Mouse (Mus musculus) embryonic facial prominence, embryonic 15.5 days (tissue): ENCODE measurements at regions not wholly inside any gene's neighbourhood (a gene's known extent, or its start where the extent isn't known, plus 50 kb on each side); places are given as distances from the start of the nearest gene placed in this dataset.

Experiments used
- ATAC-seq: fragments of 200-750 bp; cut with Nextera tagmentation; 2 replicates; pipeline ENCODE4 v1.8.0; 2017; ENCODE audit warnings: low read depth, moderate TSS enrichment; ENCODE audit not compliant: insufficient number of reproducible peaks, low FRiP score, low TSS enrichment
- H3K27ac ChIP-seq: fragments of 300-500 bp; sonication (generic); replicated peaks from 2 replicates; pipeline ENCODE4 v1.5.1; 2015; ENCODE audit warnings: mild to moderate bottlenecking, inconsistent platforms
- H3K27me3 ChIP-seq: fragments of 300-500 bp; sonication (generic); 2 replicates; pipeline ENCODE4 v1.6.1; 2015; ENCODE audit warnings: inconsistent platforms
- H3K36me3 ChIP-seq: fragments of 300-500 bp; sonication (generic); 2 replicates; pipeline ENCODE4 v1.6.1; 2015; ENCODE audit warnings: mild to moderate bottlenecking, inconsistent platforms
- H3K4me1 ChIP-seq: fragments of 300-500 bp; sonication (generic); 2 replicates; pipeline ENCODE4 v1.6.1; 2015; ENCODE audit warnings: inconsistent platforms
- H3K4me2 ChIP-seq: fragments of 300-500 bp; sonication (generic); replicated peaks from 2 replicates; pipeline ENCODE4 v1.6.1; 2015; ENCODE audit warnings: mild to moderate bottlenecking, inconsistent platforms
- H3K4me3 ChIP-seq: fragments of 300-500 bp; sonication (generic); replicated peaks from 2 replicates; pipeline ENCODE4 v1.5.1; 2015; ENCODE audit warnings: mild to moderate bottlenecking, inconsistent platforms
- H3K9ac ChIP-seq: fragments of 300-500 bp; sonication (generic); 2 replicates; pipeline ENCODE4 v1.6.1; 2015; ENCODE audit warnings: inconsistent platforms
- H3K9me3 ChIP-seq: fragments of 300-500 bp; sonication (generic); replicated peaks from 2 replicates; pipeline ENCODE4 v1.6.1; 2016; ENCODE audit warnings: inconsistent platforms
- WGBS: fragments of 180-500 bp; shearing (Covaris S2); methylation state at CpG from one replicate; pipeline ENCODE4 v1.1.7; 2015; 5-methylcytosine and 5-hydroxymethylcytosine counted together

- Histone ChIP-seq H3K9ac (no peak overlapping the region), H3K4me1 (no peaks in the 10 kb centered on the region), H3K36me3 (no peaks in the 10 kb centered on the region), H3K4me3 (no peak overlapping the region), H3K27me3 (no peaks in the 10 kb centered on the region), H3K4me2 (no peak overlapping the region), H3K9me3 (no peaks in the 10 kb centered on the region), H3K27ac (no peak overlapping the region)
- 66% methylated on average over 3 of the region's 3 CpGs for WGBS
- ATAC-seq, result no peak
Observed at GRCm38 (mm10) chr1:67359824-67360223, 237.0 kb downstream of the Cps1 start.

GRCm38 (mm10) chr1:67366038-67366437, 243.2 kb downstream of the Cps1 start:
- Histone ChIP-seq H3K36me3 (no peaks in the 10 kb centered on the region), H3K27ac (no peak overlapping the region), H3K4me2 (no peak overlapping the region), H3K4me1 (no peaks in the 10 kb centered on the region), H3K9ac (no peak overlapping the region), H3K27me3 (no peaks in the 10 kb centered on the region), H3K4me3 (no peak overlapping the region), H3K9me3 (no peaks in the 10 kb centered on the region)
- 15% methylated on average over 2 of the region's 2 CpGs for WGBS
- no peak for ATAC-seq

GRCm38 (mm10) chr1:67366485-67366884, 243.7 kb downstream of the Cps1 start:
- Histone ChIP-seq H3K4me1 (no peaks in the 10 kb centered on the region), H3K27ac (no peak overlapping the region), H3K27me3 (no peaks in the 10 kb centered on the region), H3K9ac (no peak overlapping the region), H3K4me3 (no peak overlapping the region), H3K9me3 (no peaks in the 10 kb centered on the region), H3K36me3 (no peaks in the 10 kb centered on the region), H3K4me2 (no peak overlapping the region)
- ATAC-seq, result no peak
- 49% methylated on average over 4 of the region's 4 CpGs for WGBS

GRCm38 (mm10) chr1:67382366-67382765, 259.5 kb downstream of the Cps1 start:
- 78% methylated on average over 1 of the region's 1 CpGs for WGBS
- no peak for ATAC-seq

GRCm38 (mm10) chr1:67385377-67385776, 262.6 kb downstream of the Cps1 start:
- no peaks in the 10 kb centered on the region for H3K4me1 ChIP-seq
- no peak overlapping the region for H3K4me3 ChIP-seq
- H3K9me3 ChIP-seq, result no peaks in the 10 kb centered on the region
- H3K4me2 ChIP-seq, result no peak overlapping the region
- no peak overlapping the region for H3K27ac ChIP-seq
- no peaks in the 10 kb centered on the region for H3K36me3 ChIP-seq
- no peak overlapping the region for H3K9ac ChIP-seq
- no peak for ATAC-seq
- H3K27me3 ChIP-seq, result no peaks in the 10 kb centered on the region

More at GRCm38 (mm10) chr1:67382366-67382765, 259.5 kb downstream of the Cps1 start:
- no peaks in the 10 kb centered on the region for H3K36me3 ChIP-seq
- H3K27ac ChIP-seq, result no peak overlapping the region
- no peaks in the 10 kb centered on the region for H3K9me3 ChIP-seq
- no peak overlapping the region for H3K4me2 ChIP-seq
- H3K4me3 ChIP-seq, result no peak overlapping the region
- no peaks in the 10 kb centered on the region for H3K27me3 ChIP-seq
- no peaks in the 10 kb centered on the region for H3K4me1 ChIP-seq
- H3K9ac ChIP-seq, result no peak overlapping the region

GRCm38 (mm10) chr1:67386877-67387276, 264.1 kb downstream of the Cps1 start:
- H3K27ac ChIP-seq, result no peak overlapping the region
- H3K9ac ChIP-seq, result no peak overlapping the region
- no peak overlapping the region for H3K4me3 ChIP-seq
- no peak overlapping the region for H3K4me2 ChIP-seq
- no peak for ATAC-seq
- 60% methylated on average over 3 of the region's 3 CpGs for WGBS
- no peaks in the 10 kb centered on the region for H3K36me3 ChIP-seq
- no peaks in the 10 kb centered on the region for H3K27me3 ChIP-seq
- H3K9me3 ChIP-seq, result no peaks in the 10 kb centered on the region
- no peaks in the 10 kb centered on the region for H3K4me1 ChIP-seq

- H3K27ac ChIP-seq, result no peak overlapping the region
Observed at GRCm38 (mm10) chr1:67397757-67398446, 275.1 kb downstream of the Cps1 start.

GRCm38 (mm10) chr1:67409531-67409930, 286.7 kb downstream of the Cps1 start:
- Histone ChIP-seq H3K36me3 (no peaks in the 10 kb centered on the region), H3K27me3 (no peaks in the 10 kb centered on the region), H3K9me3 (no peaks in the 10 kb centered on the region), H3K4me3 (no peak overlapping the region), H3K4me1 (no peaks in the 10 kb centered on the region), H3K9ac (no peak overlapping the region), H3K4me2 (no peak overlapping the region), H3K27ac (no peak overlapping the region)
- 74% methylated on average over 6 of the region's 6 CpGs for WGBS
- ATAC-seq, result no peak

More at GRCm38 (mm10) chr1:67397757-67398446, 275.1 kb downstream of the Cps1 start:
- Histone ChIP-seq H3K36me3 (no peaks in the 10 kb centered on the region), H3K27me3 (no peaks in the 10 kb centered on the region), H3K9ac (no peak overlapping the region), H3K4me2 (no peak overlapping the region), H3K9me3 (no peaks in the 10 kb centered on the region), H3K4me1 (no peaks in the 10 kb centered on the region), H3K4me3 (no peak overlapping the region)
- 0 out of 2 replicates have a peak, but pooled peaks have one; percentile 11 for ATAC-seq
- 59% methylated on average over 10 of the region's 10 CpGs for WGBS

GRCm38 (mm10) chr1:67417196-67417595, 294.4 kb downstream of the Cps1 start:
- no peak for ATAC-seq
- H3K27ac ChIP-seq, result no peak overlapping the region
- H3K9ac ChIP-seq, result no peak overlapping the region
- no peaks in the 10 kb centered on the region for H3K36me3 ChIP-seq
- WGBS, result 74% methylated on average over 1 of the region's 1 CpGs
- H3K4me2 ChIP-seq, result no peak overlapping the region
- no peaks in the 10 kb centered on the region for H3K4me1 ChIP-seq
- no peaks in the 10 kb centered on the region for H3K27me3 ChIP-seq
- no peak overlapping the region for H3K4me3 ChIP-seq
- H3K9me3 ChIP-seq, result no peaks in the 10 kb centered on the region

GRCm38 (mm10) chr1:67428398-67428797, 305.6 kb downstream of the Cps1 start:
- Histone ChIP-seq H3K4me1 (no peaks in the 10 kb centered on the region), H3K9me3 (no peaks in the 10 kb centered on the region), H3K9ac (no peak overlapping the region), H3K4me3 (no peak overlapping the region), H3K36me3 (no peaks in the 10 kb centered on the region), H3K27me3 (no peaks in the 10 kb centered on the region), H3K27ac (no peak overlapping the region), H3K4me2 (no peak overlapping the region)
- 52% methylated on average over 3 of the region's 3 CpGs for WGBS
- ATAC-seq, result no peak

GRCm38 (mm10) chr1:67450831-67451230, 328.0 kb downstream of the Cps1 start:
- H3K36me3 ChIP-seq, result no peaks in the 10 kb centered on the region
- no peaks in the 10 kb centered on the region for H3K9me3 ChIP-seq
- no peak overlapping the region for H3K4me2 ChIP-seq
- no peak overlapping the region for H3K4me3 ChIP-seq
- H3K27me3 ChIP-seq, result no peaks in the 10 kb centered on the region
- ATAC-seq, result no peak
- no peaks in the 10 kb centered on the region for H3K4me1 ChIP-seq
- WGBS, result 86% methylated on average over 2 of the region's 2 CpGs
- H3K27ac ChIP-seq, result no peak overlapping the region
- no peak overlapping the region for H3K9ac ChIP-seq

- H3K36me3 ChIP-seq, result no peaks in the 10 kb centered on the region
- no peak for ATAC-seq
- no peak overlapping the region for H3K27ac ChIP-seq
- no peaks in the 10 kb centered on the region for H3K4me1 ChIP-seq
- H3K4me2 ChIP-seq, result no peak overlapping the region
- H3K9ac ChIP-seq, result no peak overlapping the region
- H3K27me3 ChIP-seq, result no peaks in the 10 kb centered on the region
- H3K4me3 ChIP-seq, result no peak overlapping the region
- no peaks in the 10 kb centered on the region for H3K9me3 ChIP-seq
- WGBS, result 48% methylated on average over 2 of the region's 2 CpGs
Observed at GRCm38 (mm10) chr1:67464203-67464602, 341.4 kb downstream of the Cps1 start.
